Mouse (Mus musculus): Measurements from ENCODE around the gene Pcx. TPM values are rescaled to one million over a fixed set of nuclear protein-coding genes. Genes with fewer than 3 reads are reported as not detected.

Pcx gene
- polyA plus RNA-seq, 1 experiment from 2014 or later = 14.1 TPM

- Histone ChIP-seq H3K36me3 (ENCODE audit: control insufficient read depth, insufficient read depth) (no peaks in the 10 kb centered on the region), H3K9me3 (replicated peaks; ENCODE audit: control insufficient read depth, low read length) (no peaks in the 10 kb centered on the region), H3K4me1 (ENCODE audit: control insufficient read depth, insufficient read depth, low read length) (peaks cover 3% of the 10 kb centered on the region; the same call in 1 of the 2 replicates), H3K27ac (ENCODE audit: low read length) (no peak overlapping the region), H3K27me3 (ENCODE audit: control insufficient read depth, insufficient read depth, low read length) (no peaks in the 10 kb centered on the region), H3K4me2 (ENCODE audit: low read depth, low read length) (no peak overlapping the region), H3K4me3 (ENCODE audit: low read length) (no peak overlapping the region), H3K9ac (ENCODE audit: low read length) (no peak overlapping the region)
- ATAC-seq (replicated peaks; ENCODE audit: extremely low read depth, insufficient read depth, low FRiP score) = no peak
- 67% methylated on average over 2 of the region's 2 CpGs for WGBS
Observed at GRCm38 (mm10) chr19:4567665-4568064, 57.4 kb downstream of the Pcx start.

- Histone ChIP-seq H3K9ac (ENCODE audit: low read length) (no peak overlapping the region), H3K4me3 (ENCODE audit: low read length) (no peak overlapping the region), H3K4me2 (ENCODE audit: low read depth, low read length) (no peak overlapping the region), H3K27ac (ENCODE audit: low read length) (no peak overlapping the region), H3K4me1 (ENCODE audit: control insufficient read depth, insufficient read depth, low read length) (peaks cover 3% of the 10 kb centered on the region; the same call in 1 of the 2 replicates), H3K27me3 (ENCODE audit: control insufficient read depth, insufficient read depth, low read length) (no peaks in the 10 kb centered on the region), H3K36me3 (ENCODE audit: control insufficient read depth, insufficient read depth) (no peaks in the 10 kb centered on the region), H3K9me3 (replicated peaks; ENCODE audit: control insufficient read depth, low read length) (no peaks in the 10 kb centered on the region)
- 25% methylated on average over 4 of the region's 4 CpGs for WGBS
- no peak for ATAC-seq (replicated peaks; ENCODE audit: extremely low read depth, insufficient read depth, low FRiP score)
Observed at GRCm38 (mm10) chr19:4568832-4569231, 58.6 kb downstream of the Pcx start.

- no peaks in the 10 kb centered on the region for H3K36me3 ChIP-seq (ENCODE audit: control insufficient read depth, insufficient read depth)
- no peak overlapping the region for H3K27ac ChIP-seq (ENCODE audit: low read length)
- peaks cover 3% of the 10 kb centered on the region; the same call in 1 of the 2 replicates for H3K4me1 ChIP-seq (ENCODE audit: control insufficient read depth, insufficient read depth, low read length)
- H3K9ac ChIP-seq (ENCODE audit: low read length) = no peak overlapping the region
- ATAC-seq (replicated peaks; ENCODE audit: extremely low read depth, insufficient read depth, low FRiP score) = no peak
- no peaks in the 10 kb centered on the region for H3K27me3 ChIP-seq (ENCODE audit: control insufficient read depth, insufficient read depth, low read length)
- H3K4me2 ChIP-seq (ENCODE audit: low read depth, low read length) = no peak overlapping the region
- WGBS = 76% methylated on average over 17 of the region's 17 CpGs
- H3K4me3 ChIP-seq (ENCODE audit: low read length) = no peak overlapping the region
- H3K9me3 ChIP-seq (replicated peaks; ENCODE audit: control insufficient read depth, low read length) = no peaks in the 10 kb centered on the region
Observed at GRCm38 (mm10) chr19:4569356-4570236, 59.3 kb downstream of the Pcx start.

- no peak overlapping the region for H3K27ac ChIP-seq (ENCODE audit: low read length)
- no peaks in the 10 kb centered on the region for H3K36me3 ChIP-seq (ENCODE audit: control insufficient read depth, insufficient read depth)
- H3K4me3 ChIP-seq (ENCODE audit: low read length) = no peak overlapping the region
- peaks cover 3% of the 10 kb centered on the region; the same call in 1 of the 2 replicates for H3K4me1 ChIP-seq (ENCODE audit: control insufficient read depth, insufficient read depth, low read length)
- no peak for ATAC-seq (replicated peaks; ENCODE audit: extremely low read depth, insufficient read depth, low FRiP score)
- no peaks in the 10 kb centered on the region for H3K27me3 ChIP-seq (ENCODE audit: control insufficient read depth, insufficient read depth, low read length)
- H3K9me3 ChIP-seq (replicated peaks; ENCODE audit: control insufficient read depth, low read length) = no peaks in the 10 kb centered on the region
- no peak overlapping the region for H3K4me2 ChIP-seq (ENCODE audit: low read depth, low read length)
- no peak overlapping the region for H3K9ac ChIP-seq (ENCODE audit: low read length)
- 76% methylated on average over 11 of the region's 11 CpGs for WGBS
Observed at GRCm38 (mm10) chr19:4570237-4570613, 60.0 kb downstream of the Pcx start.

GRCm38 (mm10) chr19:4570815-4571214 is 60.5 kb downstream of the Pcx start:
- no peaks in the 10 kb centered on the region for H3K27me3 ChIP-seq (ENCODE audit: control insufficient read depth, insufficient read depth, low read length)
- no peaks in the 10 kb centered on the region for H3K9me3 ChIP-seq (replicated peaks; ENCODE audit: control insufficient read depth, low read length)
- no peak overlapping the region for H3K4me2 ChIP-seq (ENCODE audit: low read depth, low read length)
- no peak for ATAC-seq (replicated peaks; ENCODE audit: extremely low read depth, insufficient read depth, low FRiP score)
- no peaks in the 10 kb centered on the region for H3K36me3 ChIP-seq (ENCODE audit: control insufficient read depth, insufficient read depth)
- 90% methylated on average over 6 of the region's 6 CpGs for WGBS
- H3K27ac ChIP-seq (ENCODE audit: low read length) = no peak overlapping the region
- peaks cover 3% of the 10 kb centered on the region; the same call in 1 of the 2 replicates for H3K4me1 ChIP-seq (ENCODE audit: control insufficient read depth, insufficient read depth, low read length)
- no peak overlapping the region for H3K4me3 ChIP-seq (ENCODE audit: low read length)
- no peak overlapping the region for H3K9ac ChIP-seq (ENCODE audit: low read length)

- H3K9ac ChIP-seq (ENCODE audit: low read length) = no peak overlapping the region
- H3K4me3 ChIP-seq (ENCODE audit: low read length) = no peak overlapping the region
- no peaks in the 10 kb centered on the region for H3K27me3 ChIP-seq (ENCODE audit: control insufficient read depth, insufficient read depth, low read length)
- peaks cover 3% of the 10 kb centered on the region; the same call in 1 of the 2 replicates for H3K4me1 ChIP-seq (ENCODE audit: control insufficient read depth, insufficient read depth, low read length)
- no peak overlapping the region for H3K27ac ChIP-seq (ENCODE audit: low read length)
- no peaks in the 10 kb centered on the region for H3K36me3 ChIP-seq (ENCODE audit: control insufficient read depth, insufficient read depth)
- H3K4me2 ChIP-seq (ENCODE audit: low read depth, low read length) = no peak overlapping the region
- no peaks in the 10 kb centered on the region for H3K9me3 ChIP-seq (replicated peaks; ENCODE audit: control insufficient read depth, low read length)
- ATAC-seq (replicated peaks; ENCODE audit: extremely low read depth, insufficient read depth, low FRiP score) = no peak
- WGBS = 89% methylated on average over 1 of the region's 1 CpGs
Observed at GRCm38 (mm10) chr19:4571658-4572057, 61.4 kb downstream of the Pcx start.

- H3K36me3 ChIP-seq (ENCODE audit: control insufficient read depth, insufficient read depth) = no peaks in the 10 kb centered on the region
- no peak overlapping the region for H3K9ac ChIP-seq (ENCODE audit: low read length)
- 79% methylated on average over 4 of the region's 4 CpGs for WGBS
- no peak for ATAC-seq (replicated peaks; ENCODE audit: extremely low read depth, insufficient read depth, low FRiP score)
- H3K9me3 ChIP-seq (replicated peaks; ENCODE audit: control insufficient read depth, low read length) = no peaks in the 10 kb centered on the region
- no peak overlapping the region for H3K4me2 ChIP-seq (ENCODE audit: low read depth, low read length)
- H3K4me1 ChIP-seq (ENCODE audit: control insufficient read depth, insufficient read depth, low read length) = peaks cover 3% of the 10 kb centered on the region; the same call in 1 of the 2 replicates
- no peak overlapping the region for H3K27ac ChIP-seq (ENCODE audit: low read length)
- H3K27me3 ChIP-seq (ENCODE audit: control insufficient read depth, insufficient read depth, low read length) = no peaks in the 10 kb centered on the region
- H3K4me3 ChIP-seq (ENCODE audit: low read length) = no peak overlapping the region
Observed at GRCm38 (mm10) chr19:4572061-4572460, 61.8 kb downstream of the Pcx start.

- Histone ChIP-seq H3K4me1 (ENCODE audit: control insufficient read depth, insufficient read depth, low read length) (peaks cover 3% of the 10 kb centered on the region; the same call in 1 of the 2 replicates), H3K27ac (ENCODE audit: low read length) (no peak overlapping the region), H3K27me3 (ENCODE audit: control insufficient read depth, insufficient read depth, low read length) (no peaks in the 10 kb centered on the region), H3K9ac (ENCODE audit: low read length) (no peak overlapping the region), H3K9me3 (replicated peaks; ENCODE audit: control insufficient read depth, low read length) (no peaks in the 10 kb centered on the region), H3K4me2 (ENCODE audit: low read depth, low read length) (no peak overlapping the region), H3K36me3 (ENCODE audit: control insufficient read depth, insufficient read depth) (no peaks in the 10 kb centered on the region), H3K4me3 (ENCODE audit: low read length) (no peak overlapping the region)
- WGBS = 89% methylated on average over 8 of the region's 8 CpGs
- no peak for ATAC-seq (replicated peaks; ENCODE audit: extremely low read depth, insufficient read depth, low FRiP score)
Observed at GRCm38 (mm10) chr19:4572467-4572866, 62.2 kb downstream of the Pcx start.

- H3K4me3 ChIP-seq (ENCODE audit: low read length) = no peak overlapping the region
- WGBS = 92% methylated on average over 1 of the region's 1 CpGs
- H3K9me3 ChIP-seq (replicated peaks; ENCODE audit: control insufficient read depth, low read length) = no peaks in the 10 kb centered on the region
- no peaks in the 10 kb centered on the region for H3K36me3 ChIP-seq (ENCODE audit: control insufficient read depth, insufficient read depth)
- H3K4me1 ChIP-seq (ENCODE audit: control insufficient read depth, insufficient read depth, low read length) = peaks cover 3% of the 10 kb centered on the region; the same call in 1 of the 2 replicates
- H3K27me3 ChIP-seq (ENCODE audit: control insufficient read depth, insufficient read depth, low read length) = no peaks in the 10 kb centered on the region
- ATAC-seq (replicated peaks; ENCODE audit: extremely low read depth, insufficient read depth, low FRiP score) = no peak
- no peak overlapping the region for H3K27ac ChIP-seq (ENCODE audit: low read length)
- no peak overlapping the region for H3K4me2 ChIP-seq (ENCODE audit: low read depth, low read length)
- no peak overlapping the region for H3K9ac ChIP-seq (ENCODE audit: low read length)
Observed at GRCm38 (mm10) chr19:4573241-4573640, 63.0 kb downstream of the Pcx start.
